Mouse (Mus musculus): Measurements from ENCODE around the gene Olfr316.

DNA sequence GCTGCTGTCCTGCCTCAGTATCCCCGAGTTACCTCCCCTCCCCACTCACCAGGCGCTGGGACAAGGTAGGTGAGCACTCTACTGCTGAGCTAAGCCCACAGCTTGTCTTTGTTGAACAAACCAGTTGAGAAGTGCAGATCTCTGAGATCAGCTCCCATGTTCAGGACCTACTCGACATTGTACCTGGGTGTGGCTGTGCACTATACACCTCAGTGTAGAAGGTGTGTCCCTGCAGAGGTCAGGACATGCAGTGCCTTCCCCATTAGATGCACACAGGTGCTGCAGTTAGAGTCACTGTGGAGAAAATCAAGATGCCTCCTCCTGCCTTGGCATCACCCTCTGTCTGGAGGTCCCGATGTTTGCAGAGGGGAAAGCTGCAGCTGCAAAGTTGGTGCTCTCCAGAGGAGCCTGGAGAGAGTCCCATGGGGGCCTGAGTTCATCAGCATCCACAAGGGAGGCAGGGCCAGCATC, 13.7 kb upstream of the Olfr316 start, which contains the start of gene Olfr317:
- no peak for TF ChIP-seq EP300 (IDR thresholded peaks at IDR 0.05; ENCODE audit: low read depth)
- TF ChIP-seq CTCF (IDR thresholded peaks at IDR 0.05; ENCODE audit: low read depth): no peak

All from liver, embryonic 14.5 days (tissue).